Mouse (Mus musculus): ENCODE data around the gene Sgms2.
"Not testable (repeated sequence)": the region's sequence is repeated elsewhere in the genome, so short reads cannot be mapped to it uniquely, and the experiment has no call there.

Gene Sgms2

DNA sequence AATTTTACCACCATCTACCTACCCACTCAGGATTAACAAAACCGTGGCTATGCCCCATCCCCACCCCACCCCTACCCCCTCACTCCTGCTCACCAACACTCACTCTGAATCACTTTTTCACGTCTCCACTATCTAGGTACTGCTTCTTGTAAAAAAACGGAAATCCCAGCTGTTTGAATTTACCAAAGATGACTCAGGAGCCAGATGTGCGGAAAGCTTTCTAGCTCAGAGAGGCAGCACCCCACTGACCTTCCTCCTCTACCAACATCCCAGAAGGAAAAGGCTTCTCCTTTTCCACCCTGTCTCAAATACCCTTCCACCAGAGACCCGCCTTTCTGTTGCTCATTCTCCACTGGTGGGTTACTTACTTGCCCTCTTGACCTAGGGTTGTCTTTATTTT, 135.2 kb downstream of the Sgms2 start:
- no peak for DNase-seq

- no peak for DNase-seq
These were observed 140.7 kb downstream of the Sgms2 start for GRCm38 (mm10) chr3:131350539-131350938.

- DNase-seq = no peak
These were observed 142.2 kb downstream of the Sgms2 start for GRCm38 (mm10) chr3:131349013-131349412.

GRCm38 (mm10) chr3:131348579-131348950, 142.6 kb downstream of the Sgms2 start:
- no peak for DNase-seq

GRCm38 (mm10) chr3:131347831-131348578, 143.2 kb downstream of the Sgms2 start:
- DNase-seq = no peak

- no peak for DNase-seq
These were observed 145.3 kb downstream of the Sgms2 start for GRCm38 (mm10) chr3:131345903-131346302.

- DNase-seq = no peak
These were observed 147.9 kb downstream of the Sgms2 start for GRCm38 (mm10) chr3:131343311-131343710.

GRCm38 (mm10) chr3:131340885-131341284, 150.3 kb downstream of the Sgms2 start:
- no peak for DNase-seq

DNA sequence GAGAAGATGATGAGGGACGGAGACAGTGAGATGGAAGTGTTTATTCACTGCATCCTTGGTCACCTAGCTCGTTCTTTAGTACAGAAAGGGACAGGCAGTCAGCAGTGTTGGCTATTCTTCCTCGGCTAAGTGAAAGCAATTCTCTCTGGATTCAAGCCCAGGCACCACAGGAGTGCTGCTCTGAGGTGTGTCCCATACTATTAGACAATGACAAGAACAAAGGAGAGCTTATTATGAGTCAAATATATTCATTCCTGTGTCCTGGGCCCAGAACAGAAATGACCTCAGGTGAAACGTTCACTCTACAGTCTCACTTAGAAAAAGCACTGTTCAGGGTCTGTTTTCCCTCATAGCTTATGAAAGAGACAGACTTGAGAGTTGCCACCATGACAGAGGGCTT, 151.9 kb downstream of the Sgms2 start:
- no peak for DNase-seq

DNA sequence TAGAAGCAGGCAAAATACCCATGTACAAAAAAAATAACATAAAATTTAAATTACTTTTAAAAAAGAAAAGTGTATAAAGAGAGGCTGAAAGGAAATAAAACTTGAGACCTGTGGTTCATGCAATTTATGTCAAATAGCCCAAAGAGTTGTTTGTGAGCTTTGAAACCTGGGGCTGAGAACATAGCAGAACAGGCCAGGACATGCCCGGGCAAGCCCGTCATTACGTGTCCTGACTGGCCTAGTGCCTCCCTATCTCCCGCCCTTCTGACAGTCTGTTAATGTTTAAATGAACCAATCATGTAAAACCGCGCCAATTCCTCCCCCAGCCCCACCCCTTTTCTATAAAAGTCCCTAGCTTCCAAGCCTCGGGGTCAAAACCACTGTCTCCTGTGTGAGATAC, 153.5 kb downstream of the Sgms2 start:
- not testable (repeated sequence) for DNase-seq

DNA sequence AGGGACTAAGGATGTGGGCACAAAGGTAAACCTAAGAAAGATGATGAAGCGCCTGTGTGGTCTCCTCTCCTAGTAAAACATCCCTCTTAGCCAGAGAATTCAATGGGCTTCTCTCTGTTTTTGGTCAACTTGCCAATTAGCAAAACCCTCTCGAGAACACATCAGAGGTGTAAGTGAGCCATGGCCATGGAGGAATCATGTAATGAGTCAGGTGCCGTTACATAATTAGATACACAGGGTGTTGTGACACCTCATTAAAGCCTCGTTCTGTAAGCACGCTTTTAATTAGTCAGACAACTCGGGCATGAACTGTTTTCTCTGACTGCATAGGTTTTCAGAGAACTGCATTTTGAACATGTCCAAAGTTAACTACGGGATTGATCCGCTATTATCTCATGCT, 154.6 kb downstream of the Sgms2 start:
- no peak for DNase-seq

GRCm38 (mm10) chr3:131335117-131335547, 156.1 kb downstream of the Sgms2 start:
- no peak for DNase-seq

DNA sequence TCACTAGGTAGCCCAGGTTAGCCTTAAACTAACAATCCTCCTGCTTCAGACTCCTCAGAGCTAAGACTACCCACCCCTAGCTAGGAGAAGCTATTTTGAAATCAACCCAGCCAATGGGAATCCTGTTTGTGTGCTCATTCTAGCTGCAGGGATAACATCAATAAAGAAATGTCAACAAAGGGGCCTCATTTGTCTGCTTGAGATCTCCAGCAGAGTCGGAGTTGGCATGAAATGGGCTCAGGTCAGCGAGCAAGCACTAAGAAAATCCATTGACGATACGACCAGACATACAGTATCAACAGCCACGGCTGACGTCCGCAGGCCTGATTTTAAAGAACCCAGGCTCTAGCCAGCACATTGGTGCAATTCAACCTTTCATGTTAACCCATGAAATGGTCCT, 164.0 kb downstream of the Sgms2 start:
- DNase-seq = no peak

- DNase-seq = no peak
These were observed 164.6 kb downstream of the Sgms2 start for GRCm38 (mm10) chr3:131326637-131327036.

- no peak for DNase-seq
These were observed 169.0 kb downstream of the Sgms2 start for GRCm38 (mm10) chr3:131322081-131322815.

- peak; percentile 81 to 86 for DNase-seq
These were observed 171.0 kb downstream of the Sgms2 start for GRCm38 (mm10) chr3:131320184-131320583.

DNA sequence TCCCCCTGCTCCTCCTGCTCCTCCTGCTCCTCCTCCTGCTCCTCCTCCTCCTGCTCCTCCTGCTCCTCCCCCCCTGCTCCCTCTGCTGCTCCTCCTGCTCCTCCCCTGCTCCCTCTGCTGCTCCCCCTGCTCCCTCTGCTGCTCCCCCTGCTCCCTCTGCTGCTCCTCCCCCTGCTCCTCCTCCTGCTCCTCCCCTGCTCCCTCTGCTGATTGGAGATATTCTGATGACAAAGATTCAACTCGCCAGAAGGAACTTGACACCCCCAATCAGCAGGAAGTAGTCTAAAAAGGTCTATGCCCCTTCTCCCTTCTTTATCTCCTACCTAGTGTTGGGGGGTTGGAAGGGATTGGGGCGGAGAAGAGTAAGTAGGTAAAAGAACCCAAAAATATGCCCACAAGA, 173.0 kb downstream of the Sgms2 start:
- DNase-seq = no peak

- no peak for DNase-seq
These were observed 174.1 kb downstream of the Sgms2 start for GRCm38 (mm10) chr3:131317126-131317525.

DNA sequence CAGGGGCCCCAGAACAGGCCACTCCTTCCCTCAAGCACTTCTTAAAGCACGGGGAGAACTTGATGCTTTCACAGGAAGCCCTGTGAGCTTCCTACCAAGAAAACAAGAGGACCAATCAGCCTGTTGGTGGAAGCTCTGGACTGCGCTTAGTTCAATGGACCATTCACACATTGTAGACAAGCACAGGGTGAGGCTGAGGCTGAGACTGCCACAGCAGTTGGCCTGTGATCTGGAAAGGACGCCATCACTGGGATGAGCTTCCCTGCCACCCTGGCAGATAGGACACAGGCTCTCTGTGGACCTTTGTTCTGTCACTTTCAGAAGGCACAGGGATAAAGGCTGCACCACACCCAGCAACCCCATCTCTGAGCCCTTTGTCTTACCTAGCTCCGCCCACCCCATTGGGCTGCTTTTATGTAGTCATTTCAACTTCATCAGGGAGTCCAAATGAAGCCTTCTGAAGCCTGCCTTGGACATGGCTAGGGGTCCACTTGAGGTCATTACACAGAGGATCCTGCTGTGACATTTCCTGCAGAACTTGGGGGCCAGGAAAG, 175.2 kb downstream of the Sgms2 start:
- DNase-seq = no peak

DNA sequence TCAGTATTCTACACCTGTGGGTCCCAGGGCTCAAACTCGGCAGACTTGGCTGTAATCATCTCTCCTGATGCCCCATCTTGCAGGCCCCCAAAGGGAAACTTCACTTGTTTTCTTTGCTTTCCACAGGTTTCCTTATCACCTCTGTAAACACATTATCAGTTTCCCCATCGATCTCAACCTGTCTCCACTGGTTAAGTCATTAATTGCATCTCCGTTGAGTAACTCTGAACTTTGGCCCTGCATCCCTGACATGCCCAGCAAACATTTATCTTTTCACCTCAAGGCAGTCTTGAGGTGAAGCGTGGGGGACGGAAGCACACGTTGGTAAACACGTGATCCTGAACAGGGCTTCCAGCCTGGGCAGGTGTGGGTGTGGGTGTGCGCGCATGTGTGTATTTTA, 178.9 kb downstream of the Sgms2 start:
- no peak for DNase-seq

DNA sequence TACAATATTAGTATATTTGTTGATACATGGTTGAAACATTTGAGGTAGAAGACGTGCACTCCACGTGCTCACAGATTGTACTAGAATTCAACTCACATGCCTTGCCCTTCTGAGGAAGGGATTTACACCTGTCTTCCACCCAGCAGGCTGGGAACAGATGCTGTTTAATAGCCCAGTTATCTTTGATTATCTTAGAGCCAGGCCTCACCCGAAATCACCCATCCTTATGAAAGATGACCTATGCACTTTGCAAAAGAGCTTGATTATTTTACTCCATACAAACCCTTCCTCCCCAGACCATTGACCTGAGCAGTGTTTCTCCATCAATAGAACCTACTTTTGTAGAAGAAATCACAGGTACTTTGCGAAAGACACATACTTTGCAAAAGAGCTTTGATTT, 180.6 kb downstream of the Sgms2 start:
- DNase-seq = no peak

DNA sequence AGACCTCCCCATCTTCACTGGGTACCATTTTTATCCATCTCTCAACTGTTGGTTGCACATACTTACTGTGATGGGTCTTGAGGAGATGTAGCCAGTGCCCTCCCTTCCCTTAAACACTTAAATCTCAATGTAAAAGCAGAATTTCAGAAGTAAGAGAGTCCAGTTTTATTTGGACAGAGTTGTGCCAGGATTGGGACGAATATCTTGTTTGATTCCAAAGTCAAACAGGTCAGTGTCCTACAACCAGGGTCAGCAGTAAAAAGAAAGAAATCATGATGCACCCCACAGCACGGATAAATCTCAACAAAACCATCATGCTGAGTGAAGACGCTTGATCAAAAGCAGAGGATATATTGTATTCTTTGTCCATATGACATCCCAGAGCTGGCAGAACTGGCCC, 183.4 kb downstream of the Sgms2 start:
- no peak for DNase-seq

- DNase-seq = no peak
These were observed 185.0 kb downstream of the Sgms2 start for GRCm38 (mm10) chr3:131306255-131306654.

GRCm38 (mm10) chr3:131303320-131303714, 187.9 kb downstream of the Sgms2 start:
- no peak for DNase-seq

All from cerebellum, postnatal 36 days (tissue).